Mouse (Mus musculus) ES-Bruce4 (cell line): ENCODE results near the gene Polm.

Experiments used
- CTCF ChIP-seq: IDR thresholded peaks from one replicate; pipeline ENCODE4 v1.8.1; 2011; ENCODE audit warnings: low read depth, low read length
- EP300 ChIP-seq: IDR thresholded peaks from 2 replicates; pipeline ENCODE4 v1.6.1; 2011; ENCODE audit warnings: low read depth, low read length; ENCODE audit not compliant: insufficient read depth
- POLR2A ChIP-seq: IDR thresholded peaks from one replicate; pipeline ENCODE4 v1.8.1; 2011; ENCODE audit warnings: low read length; ENCODE audit not compliant: insufficient read depth

DNA sequence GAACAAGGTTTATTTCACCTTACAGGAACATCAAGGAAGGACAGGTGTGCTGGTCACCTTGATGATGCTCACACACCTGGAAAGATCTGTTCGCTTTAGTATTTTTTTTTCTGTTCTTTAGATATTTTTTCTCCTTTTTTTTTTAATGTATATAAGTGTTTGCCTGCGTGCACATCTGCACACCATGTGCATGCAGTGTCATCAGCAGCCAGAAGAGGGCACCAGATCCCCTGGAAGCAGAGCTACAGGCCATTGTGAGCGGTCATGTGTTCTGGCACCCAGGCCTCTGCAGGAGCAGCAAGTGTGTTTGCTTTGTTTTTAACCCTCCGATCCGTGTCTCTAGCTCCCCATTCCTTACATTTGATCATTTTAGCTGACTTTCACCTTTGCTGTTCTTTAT lies 42.1 kb upstream of the Polm start:
- TF ChIP-seq POLR2A: no peak
- peak; percentile 94 for TF ChIP-seq CTCF
- TF ChIP-seq EP300: peak; percentile 44; the same call in 1 of the 2 replicates
